Mouse (Mus musculus) ES-E14 (cell line): ENCODE measurements around the gene Olfr808. TPM values are rescaled to one million over a fixed set of nuclear protein-coding genes. Genes with fewer than 3 reads are reported as not detected.

ENCODE experiments used
- DNase-seq: peaks from one replicate; pipeline ENCODE4 v3.0.0-alpha.2; 2013; ENCODE audit warnings: low read depth, low spot score
- H3K27ac ChIP-seq: 2 replicates; pipeline ENCODE4 v1.5.1; 2012; ENCODE audit warnings: low read depth, mild to moderate bottlenecking, low read length, moderate library complexity, mixed read lengths; ENCODE audit not compliant: poor library complexity, insufficient read depth, severe bottlenecking
- H3K36me3 ChIP-seq: 2 replicates; pipeline ENCODE4 v1.6.1; 2012; ENCODE audit warnings: mild to moderate bottlenecking, low read length, moderate library complexity, mixed read lengths; ENCODE audit not compliant: control insufficient read depth, poor library complexity, insufficient read depth, severe bottlenecking
- H3K4me1 ChIP-seq, 2 experiments: fragments of 150-350 bp in 1 of 2; sonication (generic) in 1 of 2; 2 replicates each; pipeline ENCODE4 v1.6.1; 2012; ENCODE audit warnings: low read length in 2 of 2, mild to moderate bottlenecking in 1 of 2, mixed read lengths in 1 of 2; ENCODE audit not compliant: control insufficient read depth in 2 of 2, insufficient read depth in 2 of 2, poor library complexity in 1 of 2
- H3K4me3 ChIP-seq, 2 experiments: fragments of 150-350 bp in 1 of 2; sonication (generic) in 1 of 2; 2 replicates each; pipeline ENCODE4 v1.5.1; 2012; ENCODE audit warnings: low read length in 2 of 2, low read depth in 1 of 2, mild to moderate bottlenecking in 1 of 2, mixed read lengths in 1 of 2; ENCODE audit not compliant: insufficient read depth in 1 of 2, poor library complexity in 1 of 2, severe bottlenecking in 1 of 2
- H3K9ac ChIP-seq: 2 replicates; pipeline ENCODE4 v1.6.1; 2012; ENCODE audit warnings: low read depth, mild to moderate bottlenecking, low read length, mixed read lengths; ENCODE audit not compliant: poor library complexity, insufficient read depth, severe bottlenecking
- H3K9me3 ChIP-seq: fragments of 150-350 bp; sonication (generic); 2 replicates; pipeline ENCODE4 v1.6.1; 2012; ENCODE audit warnings: low read depth, mild to moderate bottlenecking, low read length; ENCODE audit not compliant: control insufficient read depth, insufficient read depth
- CHD2 ChIP-seq: IDR thresholded peaks from 2 replicates; pipeline ENCODE4 v1.6.1; 2014; ENCODE audit warnings: mild to moderate bottlenecking, low read depth, low read length, inconsistent platforms
- HCFC1 ChIP-seq: IDR thresholded peaks from 2 replicates; pipeline ENCODE4 v1.6.1; 2012; ENCODE audit warnings: low read length, inconsistent platforms, borderline replicate concordance; ENCODE audit not compliant: insufficient read depth
- MAFK ChIP-seq: IDR thresholded peaks from 2 replicates; pipeline ENCODE4 v1.6.1; 2014; ENCODE audit warnings: mild to moderate bottlenecking, low read depth, low read length, inconsistent platforms; ENCODE audit not compliant: insufficient read depth
- ZC3H11A ChIP-seq: IDR thresholded peaks from 2 replicates; pipeline ENCODE4 v1.6.1; 2012; ENCODE audit warnings: low read depth, mild to moderate bottlenecking, inconsistent platforms, low read length, borderline replicate concordance
- ZNF384 ChIP-seq: IDR thresholded peaks from 2 replicates; pipeline ENCODE4 v1.6.1; 2012; ENCODE audit warnings: low read depth, low read length, inconsistent platforms
- in situ Hi-C, 2 experiments: fragments of 600-800 bp; cut with MboI; formaldehyde crosslinking; loops; one replicate each; pipeline ENCODE4 v1.15.1; 2025; ENCODE audit warnings: low sequenced_read_pairs in 2 of 2, inconsistent platforms in 1 of 2; ENCODE audit not compliant: unreplicated experiment in 2 of 2
- total RNA-seq: library from RNA; depleted of rRNA; stranded (reverse); fragments of 300-350 nt; gene quantifications from 2 replicates; pipeline ENCODE4 v1.2.3, GENCODE M21; 2012; rRNA removed

Olfr808 gene
- not detected in 2 replicates for total RNA-seq

DNA sequence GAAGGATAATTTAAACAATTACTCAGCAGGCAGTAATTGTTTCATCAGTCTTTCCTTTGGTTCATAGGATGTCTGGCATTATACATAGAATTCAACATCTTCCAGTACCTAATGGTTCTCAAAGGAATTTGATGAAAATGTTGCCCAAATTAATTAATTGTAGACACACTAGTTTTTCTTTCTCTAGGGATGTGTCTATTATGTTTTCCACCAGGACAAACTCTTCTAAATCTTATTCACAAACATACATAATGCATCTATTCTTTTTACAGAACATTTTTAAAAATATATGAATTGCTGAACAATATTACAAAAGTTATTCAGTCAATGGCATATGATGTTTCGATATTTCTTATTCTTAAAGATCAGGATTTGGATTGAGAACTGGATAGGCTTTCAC, at the start of gene Olfr808:
Gene Olfr808, plus strand, starts transcription at position 301 of the 400 bp plus-strand sequence.
- H3K4me3 ChIP-seq: no peak within 1 kb of the TSS
- no peaks in the 10 kb centered on the region for H3K36me3 ChIP-seq
- TF ChIP-seq HCFC1 (no peak), ZNF384 (no peak), ZC3H11A (no peak), CHD2 (no peak)
- no peak within 1 kb of the TSS for H3K9ac ChIP-seq
- in situ Hi-C loops: no loop called here
- H3K9me3 ChIP-seq: no peaks in the 10 kb centered on the region
- no peak within 1 kb of the TSS for H3K27ac ChIP-seq
- no peak for DNase-seq
- no peaks in the 10 kb centered on the region for H3K4me1 ChIP-seq

DNA sequence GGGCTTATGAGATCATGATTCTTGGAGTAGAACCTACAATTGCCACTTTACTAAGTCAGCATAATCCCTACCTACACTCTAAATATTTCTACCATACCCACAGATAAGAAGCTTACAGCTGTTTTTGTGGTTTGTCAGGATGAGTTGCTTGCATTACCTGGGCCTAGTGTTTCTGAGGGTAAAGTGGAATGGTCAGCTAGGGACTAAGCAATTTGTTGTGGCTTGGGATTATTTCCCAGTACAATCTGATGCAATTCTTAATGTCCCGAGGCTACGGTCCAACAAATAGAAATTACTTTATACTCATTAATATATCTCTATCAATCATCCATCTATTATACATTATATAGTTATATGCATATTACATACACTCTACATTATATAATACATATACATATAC, 36.0 kb upstream of the Olfr808 start, which contains the start of gene Olfr805:
Gene Olfr805, minus strand, starts transcription at position 101 of the 400 bp plus-strand sequence.
- in situ Hi-C loops: no loop called here
- no peak within 1 kb of the TSS for H3K27ac ChIP-seq
- no peaks in the 10 kb centered on the region for H3K36me3 ChIP-seq
- H3K9ac ChIP-seq: no peak within 1 kb of the TSS
- no peak within 1 kb of the TSS for H3K4me3 ChIP-seq
- H3K4me1 ChIP-seq: no peaks in the 10 kb centered on the region
- DNase-seq: no peak
- no peak for TF ChIP-seq CHD2
- TF ChIP-seq MAFK: no peak
- no peak for TF ChIP-seq ZNF384
- TF ChIP-seq HCFC1: no peak
- no peak for TF ChIP-seq ZC3H11A
- no peaks in the 10 kb centered on the region for H3K9me3 ChIP-seq

DNA sequence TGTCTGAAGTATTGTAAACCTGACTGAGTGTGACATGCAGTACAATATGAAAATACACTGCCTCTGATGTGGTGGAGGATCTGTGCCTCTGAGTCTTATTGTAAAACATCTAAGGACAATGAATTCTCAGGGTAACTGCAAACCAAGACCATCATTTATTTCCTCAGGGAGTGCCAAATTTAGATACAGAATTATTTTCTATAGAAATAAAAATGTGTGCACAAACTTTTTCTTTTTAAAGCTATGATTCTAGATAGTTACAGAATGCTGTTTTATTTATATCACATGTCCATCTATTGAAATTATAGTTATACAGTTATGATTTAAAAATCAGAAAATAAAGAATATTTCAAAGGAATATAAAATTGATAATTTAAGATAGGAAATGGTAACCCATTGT, 23.5 kb upstream of the Olfr808 start, which contains the start of gene Olfr806:
Gene Olfr806, minus strand, starts transcription at position 101 of the 400 bp plus-strand sequence.
- TF ChIP-seq CHD2 (no peak), ZC3H11A (no peak), MAFK (no peak)

DNA sequence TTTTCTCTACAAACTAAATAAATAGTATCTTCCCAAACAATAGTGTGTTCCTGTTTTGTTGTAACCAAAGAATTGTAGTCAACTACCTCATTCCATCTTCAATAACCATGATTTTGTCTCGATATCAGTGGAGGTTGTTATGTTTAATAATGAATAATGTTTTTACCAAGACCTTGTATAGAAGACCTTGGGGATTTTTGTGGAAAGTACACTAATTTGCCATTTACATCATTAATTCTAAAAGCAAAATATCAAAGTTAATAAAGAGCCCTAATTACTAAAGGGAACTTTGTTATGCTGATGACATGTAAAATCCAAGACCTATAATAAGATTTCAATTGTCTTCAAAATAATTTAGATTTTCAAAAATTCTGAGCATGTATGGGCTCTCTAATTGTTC, 7.6 kb upstream of the Olfr808 start, which contains the start of gene Olfr807:
Gene Olfr807, minus strand, starts transcription at position 101 of the 400 bp plus-strand sequence.
- no peak for DNase-seq
- Histone ChIP-seq H3K36me3 (no peaks in the 10 kb centered on the region), H3K27ac (no peak within 1 kb of the TSS)

More for the DNA sequence above, 23.5 kb upstream of the Olfr808 start, which contains the start of gene Olfr806:
- H3K9ac ChIP-seq: no peak within 1 kb of the TSS
- in situ Hi-C loops: no loop called here
- no peaks in the 10 kb centered on the region for H3K36me3 ChIP-seq
- H3K27ac ChIP-seq: no peak within 1 kb of the TSS
- no peaks in the 10 kb centered on the region for H3K9me3 ChIP-seq
- no peaks in the 10 kb centered on the region for H3K4me1 ChIP-seq
- H3K4me3 ChIP-seq: no peak within 1 kb of the TSS
- no peak for DNase-seq

DNA sequence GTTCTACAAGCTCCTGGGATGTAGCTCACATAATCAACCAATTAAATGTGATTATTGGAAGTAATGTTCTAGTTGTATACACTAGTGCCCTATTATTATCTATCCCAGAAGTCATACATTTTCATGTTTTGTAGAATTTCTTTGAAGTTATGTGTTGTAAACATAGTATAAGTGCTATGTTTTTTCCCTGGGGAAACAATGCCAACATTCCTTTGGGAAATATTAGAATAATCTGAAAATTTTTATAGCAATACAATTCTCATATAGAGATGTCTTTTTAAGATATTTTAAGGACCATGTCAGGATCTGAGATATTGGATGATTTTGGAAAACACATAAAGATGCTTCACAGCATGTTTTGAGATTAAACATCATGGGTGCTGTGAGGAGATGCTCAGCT, 9.1 kb downstream of the Olfr808 start, which contains the start of gene Olfr809:
Gene Olfr809, plus strand, starts transcription at position 301 of the 400 bp plus-strand sequence.
- H3K27ac ChIP-seq: no peak within 1 kb of the TSS
- in situ Hi-C loops: no loop called here
- H3K9ac ChIP-seq: no peak within 1 kb of the TSS
- DNase-seq: no peak
- no peaks in the 10 kb centered on the region for H3K36me3 ChIP-seq
- H3K9me3 ChIP-seq: no peaks in the 10 kb centered on the region
- H3K4me3 ChIP-seq: no peak within 1 kb of the TSS
- no peaks in the 10 kb centered on the region for H3K4me1 ChIP-seq
- TF ChIP-seq ZNF384 (no peak), ZC3H11A (no peak), CHD2 (no peak), MAFK (no peak), HCFC1 (no peak)

More for the DNA sequence above, 7.6 kb upstream of the Olfr808 start, which contains the start of gene Olfr807:
- no peak for TF ChIP-seq CHD2
- no peak for TF ChIP-seq ZC3H11A
- no peak for TF ChIP-seq MAFK
- TF ChIP-seq HCFC1: no peak
- no peak for TF ChIP-seq ZNF384
- no peaks in the 10 kb centered on the region for H3K9me3 ChIP-seq
- no peak within 1 kb of the TSS for H3K9ac ChIP-seq
- no peak within 1 kb of the TSS for H3K4me3 ChIP-seq
- in situ Hi-C loops: no loop called here
- H3K4me1 ChIP-seq: no peaks in the 10 kb centered on the region
